Mouse (Mus musculus): Measurements from ENCODE around the gene H2-Q2.
"Not testable (repeated sequence)": the region's sequence is repeated elsewhere in the genome, so short reads cannot be mapped to it uniquely, and the experiment has no call there.

DNA sequence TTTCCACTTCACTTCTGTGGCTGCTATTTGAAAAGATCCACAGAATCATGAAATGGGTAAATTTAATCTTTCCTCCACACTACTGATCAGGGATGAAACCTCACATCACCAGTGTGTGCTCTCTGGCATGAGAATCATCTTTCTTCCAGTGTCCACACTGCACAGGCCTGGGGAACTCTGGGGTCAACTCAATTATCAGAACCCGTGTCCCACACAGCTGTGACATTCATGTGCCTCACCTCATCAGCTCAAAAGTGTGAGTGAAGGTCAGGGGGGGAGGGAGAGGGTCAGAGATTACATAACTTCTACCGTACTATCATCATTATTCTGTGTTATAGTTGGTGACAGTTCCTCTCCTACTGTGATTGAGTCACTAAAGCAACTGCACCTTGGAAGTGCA lies 50.6 kb downstream of the H2-Q2 start:
- TF ChIP-seq CTCF (IDR thresholded peaks at IDR 0.05; ENCODE audit: borderline replicate concordance, insufficient read depth, low read length); POLR2A (IDR thresholded peaks at IDR 0.05; ENCODE audit: low read depth, low read length): not testable (repeated sequence)

Measured in embryonic fibroblast, embryonic 13.5 days (primary cell).